Mouse (Mus musculus): ENCODE data around the gene Il10ra.

Gene Il10ra

DNA sequence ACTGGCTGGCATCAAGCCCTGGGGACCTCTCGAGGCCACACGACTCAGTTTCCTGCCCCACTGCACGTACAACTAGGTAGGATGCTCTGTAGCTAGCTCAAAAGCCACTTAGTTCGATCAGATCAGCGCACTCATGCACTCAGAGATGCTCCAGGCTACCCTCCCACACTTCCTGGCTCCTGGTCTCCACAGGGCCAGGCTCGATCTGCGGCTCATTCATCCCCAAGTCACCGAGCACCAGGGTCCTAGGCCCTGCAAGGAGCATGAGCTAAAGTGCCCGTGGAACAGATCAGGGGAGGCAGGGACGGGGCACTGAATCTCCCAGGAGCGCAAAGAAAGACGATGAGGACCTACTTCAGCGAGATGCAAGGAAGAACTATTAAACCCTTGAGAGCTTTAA lies 9.9 kb downstream of the Il10ra start:
- DNase-seq (ENCODE audit: low read depth, low spot score) = no peak

DNA sequence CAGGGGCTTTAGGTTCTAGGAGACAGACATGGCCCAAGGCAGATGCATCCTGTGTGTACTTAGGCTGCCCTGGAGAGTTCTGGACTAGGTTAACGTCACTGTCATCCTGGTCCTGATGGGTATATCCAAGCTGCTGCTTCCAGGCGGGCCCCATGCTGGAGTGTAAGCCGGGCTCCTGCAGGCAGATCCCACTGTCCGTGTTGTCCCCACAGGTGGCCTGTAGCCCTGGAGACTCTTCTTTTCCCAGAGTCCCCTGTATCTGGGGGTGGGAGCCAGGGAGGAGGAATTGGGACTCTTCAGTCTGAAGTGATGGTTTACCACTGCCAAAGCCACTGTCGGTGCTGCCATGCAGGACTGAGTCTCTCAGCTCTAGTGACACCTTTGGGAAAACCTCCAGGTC lies 13.0 kb downstream of the Il10ra start:
- no peak for DNase-seq (ENCODE audit: low read depth, low spot score)

DNA sequence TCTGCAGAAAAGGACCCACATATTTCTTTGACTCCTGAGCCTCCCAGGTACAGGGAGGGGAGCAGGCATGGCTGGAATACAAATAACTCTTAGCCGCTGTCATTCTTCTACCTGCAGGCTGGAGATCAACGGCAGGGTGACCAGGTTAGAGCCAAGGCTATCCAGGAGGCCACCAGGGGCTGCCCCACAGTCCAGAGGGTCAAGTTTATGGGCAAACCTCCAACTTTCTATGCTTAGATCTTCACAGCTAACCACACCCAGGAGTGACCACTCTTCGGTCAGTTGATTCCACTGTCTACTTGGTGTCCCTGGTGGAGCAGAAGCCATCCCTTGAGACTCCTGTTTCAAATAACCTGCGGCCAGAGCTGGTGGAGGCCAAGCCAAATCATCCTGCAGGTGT lies 13.5 kb downstream of the Il10ra start:
- no peak for DNase-seq (ENCODE audit: low read depth, low spot score)

DNA sequence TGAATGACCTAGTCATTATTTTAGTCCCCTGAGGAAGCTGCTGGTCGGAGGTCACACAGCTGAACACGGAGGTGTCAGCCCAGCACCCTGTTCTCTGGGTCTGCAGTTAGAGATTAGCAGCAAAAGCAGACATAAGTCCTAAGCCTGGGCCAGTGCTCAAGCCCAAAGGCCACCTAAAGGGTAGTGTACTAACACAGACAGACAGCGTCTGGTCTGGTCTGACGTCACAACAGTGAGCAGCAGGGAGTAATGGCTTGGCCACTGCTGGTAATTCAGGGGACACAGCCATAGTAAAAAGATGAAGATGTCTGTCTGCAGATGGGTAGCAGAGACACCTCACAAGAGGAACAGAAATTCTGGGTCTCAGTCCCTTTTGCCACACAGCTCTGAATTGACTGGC lies 14.3 kb downstream of the Il10ra start:
- no peak for DNase-seq (ENCODE audit: low read depth, low spot score)

DNA sequence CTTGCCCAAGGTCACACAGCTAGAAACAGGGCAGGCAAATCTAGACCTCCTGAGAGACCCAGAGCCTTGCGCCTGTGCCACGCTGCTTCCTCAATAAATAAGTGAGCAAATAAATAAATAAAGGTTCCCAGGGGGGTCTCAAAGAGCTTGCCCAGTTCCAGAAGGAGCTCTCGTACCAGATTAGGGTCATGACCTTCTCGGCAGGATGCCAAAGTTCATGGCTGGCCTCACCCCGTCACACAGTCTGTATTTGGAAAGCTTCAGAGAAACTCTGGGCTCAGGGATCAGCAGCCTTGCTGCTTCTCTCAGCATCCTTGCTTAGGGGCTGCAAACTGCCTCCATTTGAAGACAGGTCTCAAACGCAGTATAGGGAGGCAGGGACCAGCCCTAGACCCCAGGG lies 14.9 kb downstream of the Il10ra start:
- DNase-seq (ENCODE audit: low read depth, low spot score) = no peak

DNA sequence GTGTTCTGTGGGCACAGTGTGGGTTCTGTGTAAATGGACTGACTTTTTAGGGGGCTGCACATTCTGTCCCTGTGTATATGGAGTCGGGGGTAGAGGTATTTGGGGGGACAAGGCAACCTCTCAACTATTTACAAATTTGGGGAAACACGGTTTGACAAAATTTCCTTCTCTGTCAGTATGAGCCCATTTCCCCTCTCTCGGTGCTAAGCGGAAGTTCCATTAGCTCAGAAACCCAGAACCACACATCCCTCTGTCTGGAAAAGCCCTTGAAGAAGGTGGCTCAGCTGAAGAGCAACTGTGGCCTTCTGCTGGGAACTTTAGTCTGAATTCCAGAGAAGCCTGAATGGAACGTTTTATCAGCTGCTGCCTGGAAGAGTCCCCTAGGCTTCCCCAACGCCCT lies 16.6 kb downstream of the Il10ra start:
- DNase-seq (ENCODE audit: low read depth, low spot score) = no peak

DNA sequence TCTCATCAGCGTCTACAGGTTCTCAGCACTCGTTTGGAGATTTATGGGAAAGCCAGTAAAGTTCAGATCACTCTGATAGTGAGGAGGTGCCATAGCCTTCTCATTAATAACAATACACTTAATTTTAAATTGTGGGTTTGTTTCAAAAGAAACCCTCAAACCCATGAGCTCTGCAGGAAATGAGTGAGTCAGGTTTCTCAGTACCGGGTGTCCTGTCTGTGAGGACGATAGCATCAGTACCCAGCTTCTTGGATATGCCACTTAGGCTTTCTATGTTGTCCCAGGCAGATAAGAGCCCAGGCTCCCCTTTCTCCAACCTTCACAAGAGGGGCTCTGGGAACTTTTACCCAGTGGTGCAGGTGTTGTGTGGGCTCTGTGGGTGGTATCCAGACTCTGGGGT lies 17.0 kb downstream of the Il10ra start:
- no peak for DNase-seq (ENCODE audit: low read depth, low spot score)

DNA sequence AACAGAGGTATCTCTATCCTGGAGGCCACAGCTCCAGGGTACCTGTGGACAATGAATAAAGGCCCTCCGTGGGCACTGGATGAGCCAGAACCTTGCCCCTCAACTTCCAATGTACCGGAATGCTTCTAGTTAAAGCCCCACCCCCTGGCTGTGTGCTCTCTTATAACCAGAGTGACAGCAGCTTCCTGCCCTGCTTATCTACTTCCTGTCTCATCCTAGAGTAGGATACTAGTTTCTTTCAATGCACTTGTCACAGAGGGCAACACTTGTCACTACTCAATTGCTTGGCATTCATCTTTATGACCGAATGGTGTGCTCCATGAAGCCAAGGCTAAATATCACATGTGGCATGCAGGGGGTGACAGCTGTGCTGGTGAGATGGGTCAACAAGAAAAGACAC lies 17.7 kb downstream of the Il10ra start:
- no peak for DNase-seq (ENCODE audit: low read depth, low spot score)

DNA sequence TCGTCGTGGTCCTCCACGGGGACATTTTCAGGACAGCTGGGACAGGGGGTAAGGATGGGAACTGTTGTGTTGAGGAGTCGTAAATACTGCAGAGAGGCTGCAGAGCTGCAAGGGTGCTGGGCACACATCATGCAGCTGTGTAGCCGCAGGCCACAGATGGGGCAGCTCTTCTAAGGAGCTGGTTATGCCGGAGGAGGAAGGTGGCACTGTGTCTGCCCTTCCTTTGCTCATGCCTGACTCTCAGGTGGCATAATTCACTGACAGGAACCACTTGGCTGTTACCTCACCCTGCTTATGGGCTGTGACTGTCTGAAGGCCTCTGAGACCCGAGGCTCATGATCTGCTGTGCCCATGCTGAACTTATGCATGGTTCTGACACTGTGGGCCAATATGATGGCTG lies 18.6 kb downstream of the Il10ra start:
- no peak for DNase-seq (ENCODE audit: low read depth, low spot score)

DNA sequence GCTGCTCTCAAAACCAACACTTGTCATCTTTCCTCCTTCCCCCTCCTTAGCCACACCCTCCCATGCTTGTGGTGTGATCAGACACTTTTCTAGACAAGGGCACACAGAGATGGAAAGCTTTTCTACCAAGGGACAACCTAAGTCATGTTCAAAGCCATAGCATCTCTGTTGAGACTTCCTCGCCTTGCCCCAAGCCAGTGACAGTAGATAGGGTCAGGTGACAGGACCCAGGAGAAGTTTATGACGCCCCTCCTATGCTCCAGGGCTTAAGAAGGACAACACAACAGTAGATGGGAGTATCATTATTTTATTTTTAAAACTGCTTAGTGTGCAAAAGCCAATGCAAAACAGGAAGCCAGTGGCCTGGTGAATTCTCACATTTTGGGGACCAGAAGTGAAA lies 21.4 kb downstream of the Il10ra start:
- DNase-seq (ENCODE audit: low read depth, low spot score) = no peak

DNA sequence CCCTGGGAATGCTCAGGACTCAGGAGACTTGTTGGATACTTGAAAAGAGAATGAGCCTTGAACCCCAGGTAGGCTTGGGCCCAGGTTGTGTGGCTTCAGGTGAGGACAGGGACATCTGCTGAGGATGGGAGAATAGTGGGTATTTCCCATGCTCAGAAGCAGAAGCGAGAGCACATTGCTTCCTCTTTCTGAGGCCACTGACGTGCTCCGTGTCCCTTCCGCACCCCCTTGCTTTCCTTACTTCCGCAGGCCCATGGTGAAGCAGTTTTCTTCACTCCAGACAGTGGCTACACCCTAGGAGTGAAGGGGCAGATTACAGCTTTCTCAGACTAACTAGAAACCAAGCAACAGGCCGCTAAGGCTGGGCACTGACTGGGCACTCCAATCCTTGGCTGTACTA lies 22.9 kb downstream of the Il10ra start:
- no peak for DNase-seq (ENCODE audit: low read depth, low spot score)

DNA sequence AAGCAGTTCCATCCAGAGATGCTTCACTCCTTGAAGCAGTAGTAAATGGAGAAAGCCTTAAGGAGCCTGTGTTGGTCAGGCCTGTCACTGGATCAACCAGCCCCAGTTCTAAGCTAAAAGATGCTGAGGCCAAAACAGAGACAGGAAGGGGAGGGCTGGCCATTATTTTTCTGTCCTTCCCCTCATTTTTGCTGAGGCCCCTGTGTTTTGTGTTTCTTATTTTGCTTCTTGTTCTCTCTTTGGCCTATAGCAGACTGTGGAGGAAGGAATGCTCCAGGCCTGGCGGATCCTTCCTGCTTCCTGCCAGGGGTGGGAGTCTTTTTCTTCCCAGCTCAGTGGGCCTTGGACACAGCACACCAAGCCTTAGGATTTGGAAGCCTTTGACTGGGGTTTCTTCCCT lies 23.5 kb downstream of the Il10ra start:
- no peak for DNase-seq (ENCODE audit: low read depth, low spot score)

DNA sequence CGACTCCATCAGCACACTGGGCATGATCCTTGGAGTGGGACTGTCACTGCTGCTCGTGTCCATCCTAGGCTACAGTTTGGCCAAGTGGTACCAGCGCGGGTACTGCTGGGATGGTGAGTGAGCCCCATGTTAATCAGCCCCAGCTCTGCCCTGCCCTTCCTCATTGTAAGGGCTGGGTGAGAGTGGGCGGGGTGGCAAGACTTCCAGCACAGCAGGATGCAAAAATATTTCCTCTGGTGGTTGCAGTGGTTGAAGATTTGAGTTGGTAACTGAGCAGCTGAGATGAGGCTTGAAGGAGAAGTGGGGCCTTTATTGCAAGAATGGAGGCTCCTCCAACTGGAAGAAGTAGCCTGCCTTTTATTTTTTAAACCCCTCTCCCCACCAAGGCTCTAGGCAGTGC lies 27.6 kb downstream of the Il10ra start:
- no peak for DNase-seq (ENCODE audit: low read depth, low spot score)

DNA sequence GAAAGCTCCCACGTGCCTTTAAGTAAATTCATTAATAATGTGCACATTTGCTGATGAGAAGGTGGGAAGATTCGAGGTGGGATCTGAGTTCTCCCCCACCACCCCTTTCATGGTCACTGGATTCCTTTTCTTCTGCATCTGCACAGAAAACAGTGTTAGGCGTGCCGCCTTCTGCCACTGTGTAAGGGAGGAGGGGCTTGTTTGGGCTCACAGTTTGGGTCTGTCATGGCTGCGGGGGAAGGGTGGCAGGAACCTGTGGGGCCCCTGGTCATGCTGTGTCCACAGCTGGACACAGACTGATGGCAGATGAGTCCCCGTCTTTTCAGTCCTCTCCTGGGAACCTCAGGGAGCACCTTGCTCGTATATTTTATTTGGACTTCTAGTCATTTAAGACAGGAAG lies 32.2 kb downstream of the Il10ra start:
- DNase-seq (ENCODE audit: low read depth, low spot score) = no peak

DNA sequence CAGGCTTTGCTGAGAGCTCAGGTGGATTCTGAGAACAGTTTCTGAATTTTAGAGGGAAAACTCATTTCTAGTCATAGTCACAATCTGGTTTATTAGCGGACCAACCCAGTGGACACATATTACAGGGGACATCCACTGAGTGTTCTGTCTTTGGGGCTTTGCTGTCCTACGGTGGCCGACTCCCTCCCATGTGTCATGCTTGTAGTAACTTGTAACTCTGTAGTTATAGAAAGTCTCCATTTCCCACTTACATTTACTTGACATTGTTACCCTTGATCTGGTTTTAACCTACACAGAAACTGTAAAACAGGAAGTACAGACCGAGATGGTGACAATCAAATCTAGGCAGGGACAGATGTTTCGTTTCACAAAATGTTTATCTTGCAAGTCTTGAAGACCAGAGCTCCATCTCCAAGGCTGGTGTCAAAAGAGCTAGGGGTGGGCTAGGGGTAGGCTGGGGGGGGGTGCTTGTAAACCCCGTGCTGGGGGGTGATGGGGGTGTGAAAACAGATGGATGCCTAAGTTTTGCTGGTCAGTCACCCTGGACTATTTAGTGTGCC lies 33.2 kb downstream of the Il10ra start:
- no peak for DNase-seq (ENCODE audit: low read depth, low spot score)

DNA sequence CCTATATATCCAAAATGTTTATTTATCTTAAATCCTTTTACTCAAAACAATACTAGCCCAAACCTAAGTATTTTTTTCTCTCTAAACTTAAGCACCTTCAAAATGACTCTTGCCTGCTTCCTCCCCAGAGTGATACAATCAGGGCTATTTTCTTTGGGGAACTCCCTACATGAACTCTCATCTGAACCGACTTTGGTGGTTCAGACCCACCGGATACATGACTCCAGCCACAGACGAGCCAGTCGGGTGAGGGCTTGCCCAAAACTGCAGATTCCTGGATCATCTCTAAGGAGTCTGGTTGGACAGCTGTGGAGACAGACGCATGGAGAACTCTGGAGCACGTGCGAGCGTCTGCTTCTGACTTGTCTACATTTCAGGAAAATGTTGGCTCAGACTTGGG lies 39.6 kb downstream of the Il10ra start:
- DNase-seq (ENCODE audit: low read depth, low spot score) = no peak

DNA sequence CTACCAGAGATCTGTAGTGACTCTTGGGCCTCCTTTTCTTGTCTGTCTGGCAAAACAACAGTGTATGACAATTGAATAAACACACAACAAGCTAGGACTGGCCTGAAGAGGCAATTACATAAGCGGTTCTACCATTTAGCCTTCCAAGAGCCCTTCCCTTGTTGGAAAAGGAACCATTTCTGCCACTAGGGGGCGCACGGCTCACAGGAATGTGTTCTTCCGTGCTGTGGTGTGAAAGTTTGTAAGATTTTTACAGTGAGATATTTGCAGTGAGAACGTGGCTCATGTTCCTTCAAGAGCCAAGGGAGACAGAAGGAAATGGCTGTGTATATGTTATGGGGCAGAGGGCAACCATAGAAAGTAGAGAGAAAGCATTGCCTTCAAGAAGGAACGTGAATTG lies 47.4 kb downstream of the Il10ra start:
- peak; percentile 67 for DNase-seq (ENCODE audit: low read depth, low spot score)

DNA sequence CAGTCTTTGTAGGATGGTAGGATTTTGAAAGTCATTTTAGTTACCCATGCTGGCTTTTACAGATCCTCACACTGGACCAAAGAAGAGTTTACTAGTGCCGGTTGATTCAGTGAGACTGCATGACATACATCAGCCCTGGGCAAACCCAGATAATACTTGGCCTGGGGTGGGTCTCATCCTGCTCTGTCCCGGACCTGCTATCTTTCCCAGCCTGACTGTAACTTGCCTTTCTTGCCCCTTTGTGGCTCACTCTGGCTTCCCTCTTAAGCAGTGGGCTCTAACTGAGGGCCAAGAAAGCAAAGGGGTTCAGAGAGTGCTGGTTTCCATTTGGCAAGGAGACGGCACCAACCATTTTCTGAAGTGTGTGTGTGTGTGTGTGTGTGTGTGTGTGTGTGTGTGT lies 49.3 kb downstream of the Il10ra start:
- no peak for DNase-seq (ENCODE audit: low read depth, low spot score)

DNA sequence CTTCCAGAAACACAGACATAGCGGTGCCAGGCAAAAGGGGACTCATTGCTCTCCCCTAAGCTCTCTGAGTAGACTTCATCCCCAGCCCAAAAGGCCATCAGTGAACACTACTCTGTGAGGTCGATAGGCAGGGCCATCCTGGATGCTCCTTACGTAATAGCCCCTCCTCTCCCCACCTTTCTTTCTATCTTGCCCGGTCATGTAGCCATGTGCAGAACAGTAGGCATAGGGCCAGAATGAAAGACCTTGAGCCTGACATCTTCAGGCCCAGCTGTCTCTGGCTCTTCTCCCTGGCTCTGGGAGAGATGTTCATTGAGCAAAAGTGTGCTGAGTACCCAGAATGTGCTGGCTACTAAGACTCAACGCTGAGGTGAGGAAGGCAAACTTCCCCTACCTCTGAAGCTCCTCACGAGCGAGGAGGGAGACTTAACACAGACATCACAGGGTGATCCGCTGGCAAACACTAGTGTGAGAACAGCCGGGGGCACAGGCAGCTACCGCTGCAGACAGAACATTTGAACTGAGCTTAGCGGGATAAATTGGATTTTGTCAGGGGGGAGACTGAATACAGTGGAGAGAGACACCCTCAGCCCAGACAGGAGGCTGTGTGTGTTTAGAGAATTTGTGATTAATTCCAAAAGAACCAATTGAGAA lies 53.3 kb downstream of the Il10ra start:
- DNase-seq (ENCODE audit: low read depth, low spot score) = no peak

DNA sequence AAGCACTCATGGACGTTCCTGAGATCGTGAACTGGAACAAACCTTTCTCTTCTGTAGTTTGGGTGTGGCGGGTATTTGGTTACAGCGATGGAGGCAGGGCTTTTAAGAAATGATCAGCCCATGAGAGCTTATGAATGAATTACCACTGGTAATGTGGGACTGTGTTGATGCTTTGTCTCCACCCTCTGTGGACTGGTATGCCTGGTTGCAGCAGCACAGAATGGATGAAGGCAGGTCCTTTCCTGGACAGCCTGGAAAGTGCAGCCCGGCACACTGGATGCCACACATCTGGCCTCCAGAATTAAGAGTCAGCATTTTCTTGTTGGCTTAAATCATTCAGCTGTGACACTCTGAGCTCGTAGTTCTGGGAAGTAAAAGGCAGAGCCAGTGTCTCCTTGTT lies 56.9 kb downstream of the Il10ra start:
- no peak for DNase-seq (ENCODE audit: low read depth, low spot score)

DNA sequence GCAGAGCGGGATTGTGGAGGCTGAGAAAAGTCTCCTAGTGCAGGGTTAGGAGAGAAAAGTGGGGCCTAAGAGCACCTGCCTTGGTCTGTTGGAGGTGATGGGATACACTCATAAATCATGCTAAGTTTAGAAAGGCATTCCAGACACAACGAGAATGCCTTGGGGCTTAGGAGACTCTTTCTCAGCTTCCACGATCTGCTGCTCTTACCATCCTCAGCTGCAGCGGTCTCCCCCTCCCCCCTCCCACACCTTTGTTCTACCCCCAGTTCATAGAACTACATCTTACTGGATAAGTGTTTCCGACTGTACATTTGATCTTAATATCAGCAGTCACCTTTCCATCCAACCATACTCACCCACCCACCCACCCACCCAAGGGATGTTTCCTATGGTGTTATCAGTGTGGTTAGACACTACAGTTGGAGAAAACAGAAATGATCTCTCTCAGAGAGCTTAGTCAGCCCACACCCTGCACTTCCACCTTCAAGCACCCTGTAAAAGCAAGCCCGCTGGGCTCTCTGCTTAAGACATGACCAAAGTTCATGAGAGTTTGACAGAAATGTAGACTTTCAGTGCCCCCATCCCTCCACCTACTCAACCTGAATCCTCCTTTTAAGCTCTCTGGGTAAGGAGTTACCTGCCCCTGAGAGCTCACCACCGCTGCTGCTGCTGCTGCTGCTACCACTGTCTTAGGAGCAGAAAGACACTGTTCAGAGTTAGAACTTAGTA lies 61.8 kb downstream of the Il10ra start:
- no peak for DNase-seq (ENCODE audit: low read depth, low spot score)

DNA sequence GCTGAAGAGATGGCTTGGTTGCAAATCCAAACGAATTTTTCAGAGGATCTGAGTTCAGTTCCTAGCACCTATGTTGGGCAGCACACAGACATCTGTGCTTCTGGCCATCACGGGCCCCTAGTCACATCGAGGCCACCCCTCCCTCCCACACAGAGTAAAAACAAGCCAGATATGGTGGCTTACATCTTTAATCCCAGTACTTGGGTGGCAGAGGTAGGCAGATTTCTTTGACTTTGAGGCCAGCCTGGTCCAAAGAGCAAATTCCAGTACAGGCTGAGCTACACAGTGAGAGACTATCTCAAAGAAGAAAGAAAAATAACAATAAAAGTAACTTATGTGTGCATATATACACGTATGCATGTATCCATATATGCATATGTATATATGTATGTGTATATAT lies 62.8 kb downstream of the Il10ra start:
- DNase-seq (ENCODE audit: low read depth, low spot score) = no peak

DNA sequence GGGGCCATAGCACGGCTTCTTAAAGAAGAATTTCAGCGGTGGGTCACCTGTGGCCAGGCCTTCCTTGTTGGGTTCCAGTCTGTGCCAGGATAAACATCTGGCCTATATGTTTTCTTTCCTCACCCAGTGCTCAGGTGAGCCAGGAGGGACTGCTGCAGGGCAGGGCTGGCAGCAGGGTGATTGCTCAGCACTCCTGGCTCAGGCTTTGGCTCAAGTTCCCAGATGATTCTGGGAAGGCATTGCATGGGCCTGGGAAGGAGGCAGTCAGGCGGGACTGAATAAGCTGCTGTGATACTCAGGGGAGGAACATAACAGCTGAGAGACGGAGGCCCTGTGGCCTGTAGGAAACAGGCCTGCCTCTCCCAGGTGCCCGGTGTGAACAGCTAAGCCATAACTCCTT lies 63.8 kb downstream of the Il10ra start:
- DNase-seq (ENCODE audit: low read depth, low spot score) = no peak
